Mouse (Mus musculus): ENCODE results near the gene Itpk1. TPM values are rescaled to one million over a fixed set of nuclear protein-coding genes. Genes with fewer than 3 reads are reported as not detected.

The Itpk1 gene
- polyA plus RNA-seq, 1 experiment from 2014 or later = 26.1 TPM

GRCm38 (mm10) chr12:102568219-102568618, 136.5 kb downstream of the Itpk1 start:
- H3K27me3 ChIP-seq (ENCODE audit: control insufficient read depth, insufficient read depth, low read length) = no peaks in the 10 kb centered on the region
- H3K27ac ChIP-seq (ENCODE audit: low read depth, low read length) = no peak overlapping the region
- no peaks in the 10 kb centered on the region for H3K36me3 ChIP-seq (ENCODE audit: control insufficient read depth, insufficient read depth, low read length)
- 84% methylated on average over 7 of the region's 7 CpGs for WGBS
- H3K9me3 ChIP-seq (ENCODE audit: control insufficient read depth, low read length) = no peaks in the 10 kb centered on the region
- no peaks in the 10 kb centered on the region for H3K4me1 ChIP-seq (ENCODE audit: control insufficient read depth, insufficient read depth, low read length)
- ATAC-seq (ENCODE audit: insufficient read depth, low FRiP score, low TSS enrichment) (no peak), DNase-seq (ENCODE audit: low spot score) (no peak)
- no peak overlapping the region for H3K4me3 ChIP-seq (ENCODE audit: low read depth, low read length)
- H3K9ac ChIP-seq (ENCODE audit: low read length) = no peak overlapping the region
- no peak overlapping the region for H3K4me2 ChIP-seq (ENCODE audit: low read depth)

- ATAC-seq (ENCODE audit: insufficient read depth, low FRiP score, low TSS enrichment) = no peak
- no peaks in the 10 kb centered on the region for H3K9me3 ChIP-seq (ENCODE audit: control insufficient read depth, low read length)
- H3K9ac ChIP-seq (ENCODE audit: low read length) = no peak overlapping the region
- H3K4me1 ChIP-seq (ENCODE audit: control insufficient read depth, insufficient read depth, low read length) = no peaks in the 10 kb centered on the region
- H3K27ac ChIP-seq (ENCODE audit: low read depth, low read length) = no peak overlapping the region
- no peaks in the 10 kb centered on the region for H3K27me3 ChIP-seq (ENCODE audit: control insufficient read depth, insufficient read depth, low read length)
- DNase-seq (ENCODE audit: low spot score) = no peak
- no peaks in the 10 kb centered on the region for H3K36me3 ChIP-seq (ENCODE audit: control insufficient read depth, insufficient read depth, low read length)
- no peak overlapping the region for H3K4me2 ChIP-seq (ENCODE audit: low read depth)
- 84% methylated on average over 2 of the region's 2 CpGs for WGBS
- no peak overlapping the region for H3K4me3 ChIP-seq (ENCODE audit: low read depth, low read length)
Measured at GRCm38 (mm10) chr12:102566951-102567350, 137.8 kb downstream of the Itpk1 start.

- WGBS = 89% methylated on average over 6 of the region's 6 CpGs
- Histone ChIP-seq H3K4me1 (ENCODE audit: control insufficient read depth, insufficient read depth, low read length) (no peaks in the 10 kb centered on the region), H3K4me2 (ENCODE audit: low read depth) (no peak overlapping the region), H3K9me3 (ENCODE audit: control insufficient read depth, low read length) (no peaks in the 10 kb centered on the region), H3K36me3 (ENCODE audit: control insufficient read depth, insufficient read depth, low read length) (no peaks in the 10 kb centered on the region), H3K27me3 (ENCODE audit: control insufficient read depth, insufficient read depth, low read length) (no peaks in the 10 kb centered on the region), H3K4me3 (ENCODE audit: low read depth, low read length) (no peak overlapping the region), H3K9ac (ENCODE audit: low read length) (no peak overlapping the region), H3K27ac (ENCODE audit: low read depth, low read length) (no peak overlapping the region)
- DNase-seq (ENCODE audit: low spot score) (no peak), ATAC-seq (ENCODE audit: insufficient read depth, low FRiP score, low TSS enrichment) (no peak)
Measured at GRCm38 (mm10) chr12:102565086-102565485, 139.6 kb downstream of the Itpk1 start.

- 0 out of 2 replicates have a peak, but pooled peaks cover 7% of the 10 kb centered on the region for H3K27me3 ChIP-seq (ENCODE audit: control insufficient read depth, insufficient read depth, low read length)
- DNase-seq (ENCODE audit: low spot score) (no peak), ATAC-seq (ENCODE audit: insufficient read depth, low FRiP score, low TSS enrichment) (no peak)
- H3K9ac ChIP-seq (ENCODE audit: low read length) = no peak overlapping the region
- H3K4me1 ChIP-seq (ENCODE audit: control insufficient read depth, insufficient read depth, low read length) = peaks cover 4% of the 10 kb centered on the region; the same call in 1 of the 2 replicates
- WGBS = 93% methylated on average over 5 of the region's 5 CpGs
- H3K4me3 ChIP-seq (ENCODE audit: low read depth, low read length) = no peak overlapping the region
- no peak overlapping the region for H3K27ac ChIP-seq (ENCODE audit: low read depth, low read length)
- no peaks in the 10 kb centered on the region for H3K9me3 ChIP-seq (ENCODE audit: control insufficient read depth, low read length)
- no peaks in the 10 kb centered on the region for H3K36me3 ChIP-seq (ENCODE audit: control insufficient read depth, insufficient read depth, low read length)
- H3K4me2 ChIP-seq (ENCODE audit: low read depth) = no peak overlapping the region
Measured at GRCm38 (mm10) chr12:102557372-102557771, 147.4 kb downstream of the Itpk1 start.

GRCm38 (mm10) chr12:102555850-102556249, 148.9 kb downstream of the Itpk1 start:
- WGBS = 77% methylated on average over 3 of the region's 3 CpGs
- H3K27ac ChIP-seq (ENCODE audit: low read depth, low read length) = no peak overlapping the region
- H3K36me3 ChIP-seq (ENCODE audit: control insufficient read depth, insufficient read depth, low read length) = no peaks in the 10 kb centered on the region
- H3K4me1 ChIP-seq (ENCODE audit: control insufficient read depth, insufficient read depth, low read length) = peaks cover 4% of the 10 kb centered on the region; the same call in 1 of the 2 replicates
- no peak for ATAC-seq (ENCODE audit: insufficient read depth, low FRiP score, low TSS enrichment)
- no peak overlapping the region for H3K4me2 ChIP-seq (ENCODE audit: low read depth)
- H3K4me3 ChIP-seq (ENCODE audit: low read depth, low read length) = peak overlapping the region; percentile 51; the same call in 1 of the 2 replicates
- 0 out of 2 replicates have a peak, but pooled peaks cover 7% of the 10 kb centered on the region for H3K27me3 ChIP-seq (ENCODE audit: control insufficient read depth, insufficient read depth, low read length)
- H3K9ac ChIP-seq (ENCODE audit: low read length) = no peak overlapping the region
- no peak for DNase-seq (ENCODE audit: low spot score)
- no peaks in the 10 kb centered on the region for H3K9me3 ChIP-seq (ENCODE audit: control insufficient read depth, low read length)

- Histone ChIP-seq H3K9ac (ENCODE audit: low read length) (peak within 1 kb of the TSS; percentile 60), H3K27me3 (ENCODE audit: control insufficient read depth, insufficient read depth, low read length) (0 out of 2 replicates have a peak, but pooled peaks cover 7% of the 10 kb centered on the region), H3K4me2 (ENCODE audit: low read depth) (peak within 1 kb of the TSS; percentile 55), H3K4me3 (ENCODE audit: low read depth, low read length) (peak within 1 kb of the TSS; percentile 51), H3K27ac (ENCODE audit: low read depth, low read length) (0 out of 2 replicates have a peak within 1 kb of the TSS, but pooled peaks have one; percentile 34), H3K9me3 (ENCODE audit: control insufficient read depth, low read length) (no peaks in the 10 kb centered on the region), H3K4me1 (ENCODE audit: control insufficient read depth, insufficient read depth, low read length) (peaks cover 4% of the 10 kb centered on the region; the same call in 1 of the 2 replicates), H3K36me3 (ENCODE audit: control insufficient read depth, insufficient read depth, low read length) (no peaks in the 10 kb centered on the region)
- ATAC-seq (ENCODE audit: insufficient read depth, low FRiP score, low TSS enrichment) = peak; percentile 72
- WGBS = 2% methylated on average over 44 of the region's 48 CpGs
- DNase-seq (ENCODE audit: low spot score) = peak; percentile 84
Measured at GRCm38 (mm10) chr12:102554721-102555516, 149.8 kb downstream of the Itpk1 start, which contains the start of gene Chga. TSS of gene Chga (plus strand) at chr12:102554969.

- Histone ChIP-seq H3K9me3 (ENCODE audit: control insufficient read depth, low read length) (no peaks in the 10 kb centered on the region), H3K4me3 (ENCODE audit: low read depth, low read length) (no peak overlapping the region), H3K27me3 (ENCODE audit: control insufficient read depth, insufficient read depth, low read length) (0 out of 2 replicates have a peak, but pooled peaks cover 7% of the 10 kb centered on the region), H3K36me3 (ENCODE audit: control insufficient read depth, insufficient read depth, low read length) (no peaks in the 10 kb centered on the region), H3K27ac (ENCODE audit: low read depth, low read length) (no peak overlapping the region), H3K9ac (ENCODE audit: low read length) (no peak overlapping the region), H3K4me2 (ENCODE audit: low read depth) (peak overlapping the region; percentile 55), H3K4me1 (ENCODE audit: control insufficient read depth, insufficient read depth, low read length) (peaks cover 4% of the 10 kb centered on the region; the same call in 1 of the 2 replicates)
- no peak for ATAC-seq (ENCODE audit: insufficient read depth, low FRiP score, low TSS enrichment)
- no peak for DNase-seq (ENCODE audit: low spot score)
- 73% methylated on average over 14 of the region's 14 CpGs for WGBS
Measured at GRCm38 (mm10) chr12:102553705-102554275, 150.9 kb downstream of the Itpk1 start.

- DNase-seq (ENCODE audit: low spot score) (no peak), ATAC-seq (ENCODE audit: insufficient read depth, low FRiP score, low TSS enrichment) (no peak)
- Histone ChIP-seq H3K27me3 (ENCODE audit: control insufficient read depth, insufficient read depth, low read length) (0 out of 2 replicates have a peak, but pooled peaks cover 7% of the 10 kb centered on the region), H3K36me3 (ENCODE audit: control insufficient read depth, insufficient read depth, low read length) (no peaks in the 10 kb centered on the region), H3K9ac (ENCODE audit: low read length) (no peak overlapping the region), H3K4me2 (ENCODE audit: low read depth) (no peak overlapping the region), H3K4me1 (ENCODE audit: control insufficient read depth, insufficient read depth, low read length) (peaks cover 4% of the 10 kb centered on the region; the same call in 1 of the 2 replicates), H3K4me3 (ENCODE audit: low read depth, low read length) (no peak overlapping the region), H3K9me3 (ENCODE audit: control insufficient read depth, low read length) (no peaks in the 10 kb centered on the region), H3K27ac (ENCODE audit: low read depth, low read length) (no peak overlapping the region)
- WGBS = 75% methylated on average over 6 of the region's 6 CpGs
Measured at GRCm38 (mm10) chr12:102552001-102552400, 152.7 kb downstream of the Itpk1 start.
